Mouse (Mus musculus) lung, postnatal 0 days (tissue): ENCODE data around the gene Retreg1.

ENCODE experiments used
- CTCF ChIP-seq: IDR thresholded peaks from 2 replicates; pipeline ENCODE4 v1.5.1; 2016; ENCODE audit warnings: antibody characterized with exemption, mild to moderate bottlenecking
- EP300 ChIP-seq: IDR thresholded peaks from 2 replicates; pipeline ENCODE4 v1.6.1; 2016; ENCODE audit warnings: antibody characterized with exemption, mild to moderate bottlenecking, control low read depth

- TF ChIP-seq CTCF, result no peak
- TF ChIP-seq EP300, result no peak
Measured at GRCm38 (mm10) chr15:25897617-25898016, 54.6 kb downstream of the Retreg1 start.
